Comparison of ENCODE assay signal across 10 mouse cellular contexts in the genomic region with DNA sequence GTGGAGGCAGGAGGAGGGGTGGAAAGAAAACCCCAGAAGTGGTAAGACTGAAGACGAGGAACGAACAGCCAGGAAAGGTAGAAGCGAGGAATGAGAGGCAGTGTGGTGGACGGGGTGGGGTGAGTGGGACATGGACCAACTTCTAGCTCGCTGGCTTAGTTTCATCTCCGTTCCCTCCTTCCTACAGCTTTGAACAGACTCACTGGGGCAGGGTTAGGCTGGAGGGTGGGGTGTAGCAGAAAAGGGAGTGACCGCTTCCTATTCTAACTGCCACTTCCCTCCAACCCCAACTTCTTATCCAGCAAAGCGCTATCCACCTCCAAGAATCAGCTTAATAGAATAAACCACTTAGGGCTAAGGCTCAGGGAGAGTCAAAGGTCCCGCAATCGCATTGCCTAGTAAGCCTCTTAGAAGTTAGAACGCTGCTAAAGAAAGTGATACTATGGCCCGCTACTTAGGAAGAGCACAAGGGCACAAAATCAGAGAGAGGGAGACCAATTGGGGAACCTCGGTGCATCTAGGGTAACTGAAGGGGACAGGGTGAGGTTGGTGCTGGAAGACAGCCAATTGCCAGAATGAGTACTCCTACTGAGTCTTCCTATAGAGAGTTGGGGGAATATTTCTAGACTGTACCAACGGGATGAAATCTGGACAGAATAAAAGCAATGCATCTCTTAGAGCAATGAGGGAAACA. TPM values are rescaled to one million over a fixed set of nuclear protein-coding genes. Genes with fewer than 3 reads are reported as not detected.
A peak's percentile ranks its signal among the peaks of the same experiment; 100 is the strongest.
DNase-seq lines count a peak whose midpoint lies in the region; ATAC-seq and TF ChIP-seq lines count a peak whose summit lies in the region.
"Had no signal": no experiment of that assay in that cellular context is flagged by ENCODE, and none has a peak within 500 bp of the region (broad histone marks: within the 10 kb centered on the region; RNA-seq: fewer than 3 reads in every experiment).

No protein-coding gene starts in this region.

- H3K9ac ChIP-seq in heart, postnatal 0 days (replicated peaks; ENCODE audit: low read depth, low read length) = no peak overlapping the region
- peak overlapping the region; percentile 70 for H3K9ac ChIP-seq in liver, embryonic 16.5 days (ENCODE audit: low read depth, low read length)
- no peak overlapping the region for H3K9ac ChIP-seq in midbrain, embryonic 13.5 days (replicated peaks)
- H3K9ac ChIP-seq in forebrain, embryonic 13.5 days = no peak overlapping the region
- H3K9ac ChIP-seq: hindbrain, embryonic 12.5 days had no signal

- DNase-seq in heart, postnatal 0 days (ENCODE audit: low spot score) = no peak
- DNase-seq in heart, adult 18-20 months = no peak
- DNase-seq in ES-CJ7 (ENCODE audit: low read depth, low spot score) = peak; percentile 23
- DNase-seq in T-cell, adult 2 months (ENCODE audit: low spot score) = no peak
- DNase-seq: lung, adult 18-20 months had no signal

- no peak overlapping the region for H3K27ac ChIP-seq in heart, postnatal 0 days (ENCODE audit: low read depth)
- peak overlapping the region; percentile 92 for H3K27ac ChIP-seq in liver, embryonic 16.5 days (ENCODE audit: low read length)
- no peak overlapping the region for H3K27ac ChIP-seq in midbrain, embryonic 13.5 days
- no peak overlapping the region for H3K27ac ChIP-seq in forebrain, embryonic 13.5 days
- H3K27ac ChIP-seq: hindbrain, embryonic 12.5 days had no signal

- H3K9me3 ChIP-seq in heart, postnatal 0 days (replicated peaks; ENCODE audit: control insufficient read depth, low read length) = no peaks in the 10 kb centered on the region
- H3K9me3 ChIP-seq in liver, embryonic 16.5 days (replicated peaks; ENCODE audit: control insufficient read depth, low read length) = no peaks in the 10 kb centered on the region
- no peaks in the 10 kb centered on the region for H3K9me3 ChIP-seq in midbrain, embryonic 13.5 days
- H3K9me3 ChIP-seq in forebrain, embryonic 13.5 days (replicated peaks) = no peaks in the 10 kb centered on the region
- H3K9me3 ChIP-seq: hindbrain, embryonic 12.5 days had no signal

- peaks cover 25% of the 10 kb centered on the region for H3K27me3 ChIP-seq in heart, postnatal 0 days (ENCODE audit: control insufficient read depth, insufficient read depth, low read length)
- no peaks in the 10 kb centered on the region for H3K27me3 ChIP-seq in liver, embryonic 16.5 days (ENCODE audit: control insufficient read depth, insufficient read depth, low read depth, low read length)
- peaks cover 45% of the 10 kb centered on the region for H3K27me3 ChIP-seq in midbrain, embryonic 13.5 days
- H3K27me3 ChIP-seq in forebrain, embryonic 13.5 days = peaks cover 20% of the 10 kb centered on the region; the same call in 1 of the 2 replicates

- no peaks in the 10 kb centered on the region for H3K36me3 ChIP-seq in heart, postnatal 0 days (replicated peaks; ENCODE audit: control insufficient read depth, insufficient read depth, low read length)
- no peaks in the 10 kb centered on the region for H3K36me3 ChIP-seq in liver, embryonic 16.5 days (ENCODE audit: control insufficient read depth, insufficient read depth)
- no peaks in the 10 kb centered on the region for H3K36me3 ChIP-seq in midbrain, embryonic 13.5 days
- no peaks in the 10 kb centered on the region for H3K36me3 ChIP-seq in forebrain, embryonic 13.5 days (ENCODE audit: poor library complexity, severe bottlenecking)
- H3K36me3 ChIP-seq: hindbrain, embryonic 12.5 days had no signal

- H3K4me2 ChIP-seq in heart, postnatal 0 days (ENCODE audit: low read depth, low read length) = peak overlapping the region; percentile 5; the same call in 1 of the 2 replicates
- peak overlapping the region; percentile 90 for H3K4me2 ChIP-seq in liver, embryonic 16.5 days (ENCODE audit: low read depth, low read length)
- no peak overlapping the region for H3K4me2 ChIP-seq in midbrain, embryonic 13.5 days (replicated peaks)
- no peak overlapping the region for H3K4me2 ChIP-seq in forebrain, embryonic 13.5 days
- H3K4me2 ChIP-seq: hindbrain, embryonic 12.5 days had no signal

- 53% methylated on average over 14 of the region's 14 CpGs for WGBS in heart, postnatal 0 days
- 8% methylated on average over 14 of the region's 14 CpGs for WGBS in liver, embryonic 16.5 days (ENCODE audit: insufficient replicate concordance)
- 64% methylated on average over 14 of the region's 14 CpGs for WGBS in midbrain, embryonic 13.5 days
- WGBS in forebrain, embryonic 13.5 days = 54% methylated on average over 14 of the region's 14 CpGs

- H3K4me3 ChIP-seq in heart, postnatal 0 days (ENCODE audit: low read depth, low read length) = no peak overlapping the region
- H3K4me3 ChIP-seq in liver, embryonic 16.5 days (ENCODE audit: low read depth, low read length) = peak overlapping the region; percentile 66
- no peak overlapping the region for H3K4me3 ChIP-seq in midbrain, embryonic 13.5 days (replicated peaks)
- no peak overlapping the region for H3K4me3 ChIP-seq in forebrain, embryonic 13.5 days
- H3K4me3 ChIP-seq: hindbrain, embryonic 12.5 days had no signal

- TF ChIP-seq CTCF in heart, postnatal 0 days (IDR thresholded peaks at IDR 0.05; ENCODE audit: low read depth) = no peak

- no peak for TF ChIP-seq EP300 in heart, postnatal 0 days (IDR thresholded peaks at IDR 0.05; ENCODE audit: low read depth)

- 0 out of 2 replicates have a peak, but pooled peaks cover 7% of the 10 kb centered on the region for H3K4me1 ChIP-seq in heart, postnatal 0 days (ENCODE audit: control insufficient read depth, insufficient read depth)
- H3K4me1 ChIP-seq in liver, embryonic 16.5 days (ENCODE audit: control insufficient read depth, low read depth, low read length) = peaks cover 58% of the 10 kb centered on the region
- H3K4me1 ChIP-seq in midbrain, embryonic 13.5 days (replicated peaks) = peaks cover 10% of the 10 kb centered on the region
- H3K4me1 ChIP-seq in forebrain, embryonic 13.5 days = peaks cover 10% of the 10 kb centered on the region

- no peak for ATAC-seq in heart, postnatal 0 days (ENCODE audit: insufficient read depth, low read depth)
- ATAC-seq in common myeloid progenitor, adult 5-6 weeks (replicated peaks; ENCODE audit: low read depth, poor library complexity, severe bottlenecking) = peak; percentile 52
- peak; percentile 75 for ATAC-seq in liver, embryonic 16.5 days (ENCODE audit: low read depth)
- no peak for ATAC-seq in midbrain, embryonic 13.5 days
- ATAC-seq in forebrain, embryonic 13.5 days = no peak

RNA-seq across cellular contexts. Expression of a gene that starts 23.4 kb away (rescaled TPM):
- total RNA-seq in heart, postnatal 0 days (2014; rRNA removed; ENCODE audit: low replicate concordance) = 42.6 and 62.3 TPM in 2 replicates
- 24.6 and 25.6 TPM in 2 replicates for polyA plus RNA-seq in heart, postnatal 0 days (2015; fragmentation: Nextera tagmentation; extraction: Ambion mirVana)
- 10 to 100 TPM; 32.6 to 36.1 TPM for total RNA-seq in heart, adult 18-20 months (2021)
- 86.4 and 99.5 TPM in 2 replicates for total RNA-seq in common myeloid progenitor, adult 5-6 weeks (2017)
- 21.5 and 21.6 TPM in 2 replicates for polyA plus RNA-seq in liver, embryonic 16.5 days (2015; fragmentation: Nextera tagmentation; extraction: Ambion mirVana)
- polyA plus RNA-seq in midbrain, embryonic 13.5 days (2015; fragmentation: Nextera tagmentation; extraction: Ambion mirVana) = 124 and 134 TPM in 2 replicates
- 115 and 120 TPM in 2 replicates for polyA plus RNA-seq in forebrain, embryonic 13.5 days (2015; fragmentation: Nextera tagmentation; extraction: Ambion mirVana)

Comparison
In these comparisons a context has a peak if more than half of its experiments do, and no peak if none do; other contexts are left out.
1. ATAC-seq: peak in common myeloid progenitor, adult 5-6 weeks (single experiment) and liver, embryonic 16.5 days (single experiment); none in heart, postnatal 0 days (single experiment), midbrain, embryonic 13.5 days (single experiment) and forebrain, embryonic 13.5 days (single experiment).
2. H3K4me2 ChIP-seq: peak in heart, postnatal 0 days (single experiment) and liver, embryonic 16.5 days (single experiment); none in midbrain, embryonic 13.5 days (single experiment) and forebrain, embryonic 13.5 days (single experiment).